Mouse (Mus musculus): ENCODE measurements at regions not wholly inside any gene's neighbourhood (a gene's known extent, or its start where the extent isn't known, plus 50 kb on each side); places are given as distances from the start of the nearest gene placed in this dataset.

- DNase-seq: no peak
- intact Hi-C loops (cut with DNase I): no loop called here
- H3K4me3 ChIP-seq: no peak overlapping the region
- no peak overlapping the region for H3K27ac ChIP-seq
- no peak for TF ChIP-seq CTCF (IDR thresholded peaks at IDR 0.05)
Measured at GRCm38 (mm10) chr13:47298010-47298409, 175.6 kb downstream of the Rnf144b start.

- DNase-seq: no peak
- intact Hi-C loops (cut with DNase I): no loop called here
- Histone ChIP-seq H3K27ac (no peak overlapping the region), H3K4me3 (no peak overlapping the region)
- no peak for TF ChIP-seq CTCF (IDR thresholded peaks at IDR 0.05)
Measured at GRCm38 (mm10) chr13:47300486-47300885, 178.0 kb downstream of the Rnf144b start.

GRCm38 (mm10) chr13:47301070-47301469 lies 178.6 kb downstream of the Rnf144b start:
- no peak for DNase-seq

GRCm38 (mm10) chr13:47309492-47309891 lies 187.0 kb downstream of the Rnf144b start:
- intact Hi-C loops (cut with DNase I): no loop called here
- H3K27ac ChIP-seq: no peak overlapping the region
- DNase-seq: no peak

More at GRCm38 (mm10) chr13:47301070-47301469, 178.6 kb downstream of the Rnf144b start:
- no peak overlapping the region for H3K27ac ChIP-seq
- peak; percentile 54 for TF ChIP-seq CTCF (IDR thresholded peaks at IDR 0.05)
- H3K4me3 ChIP-seq: no peak overlapping the region
- intact Hi-C loops (cut with DNase I): no loop called here

GRCm38 (mm10) chr13:47310751-47311202 lies 188.3 kb downstream of the Rnf144b start:
- DNase-seq: no peak
- H3K4me3 ChIP-seq: no peak overlapping the region
- intact Hi-C loops (cut with DNase I): no loop called here
- TF ChIP-seq CTCF (IDR thresholded peaks at IDR 0.05): no peak
- no peak overlapping the region for H3K27ac ChIP-seq

More at GRCm38 (mm10) chr13:47309492-47309891, 187.0 kb downstream of the Rnf144b start:
- H3K4me3 ChIP-seq: no peak overlapping the region
- TF ChIP-seq CTCF (IDR thresholded peaks at IDR 0.05): no peak

GRCm38 (mm10) chr13:47319549-47319948 lies 197.1 kb downstream of the Rnf144b start:
- Histone ChIP-seq H3K4me3 (no peak overlapping the region), H3K27ac (no peak overlapping the region)
- no peak for DNase-seq
- intact Hi-C loops (cut with DNase I): no loop called here
- TF ChIP-seq CTCF (IDR thresholded peaks at IDR 0.05): no peak

- H3K4me3 ChIP-seq: no peak overlapping the region
- H3K27ac ChIP-seq: no peak overlapping the region
- DNase-seq: no peak
- no peak for TF ChIP-seq CTCF (IDR thresholded peaks at IDR 0.05)
- intact Hi-C loops (cut with DNase I): no loop called here
Measured at GRCm38 (mm10) chr13:47321876-47322275, 199.4 kb downstream of the Rnf144b start.

- TF ChIP-seq CTCF (IDR thresholded peaks at IDR 0.05): no peak
- H3K4me3 ChIP-seq: no peak overlapping the region
- no peak overlapping the region for H3K27ac ChIP-seq
- DNase-seq: peak; percentile 42
- intact Hi-C loops (cut with DNase I): no loop called here
Measured at GRCm38 (mm10) chr13:47335996-47336684, 213.7 kb downstream of the Rnf144b start.

GRCm38 (mm10) chr13:47336865-47337441 lies 214.5 kb downstream of the Rnf144b start:
- no peak overlapping the region for H3K4me3 ChIP-seq
- intact Hi-C loops (cut with DNase I): no loop called here
- TF ChIP-seq CTCF (IDR thresholded peaks at IDR 0.05): no peak
- H3K27ac ChIP-seq: no peak overlapping the region
- DNase-seq: peak; percentile 60

GRCm38 (mm10) chr13:47339411-47339810 lies 217.0 kb downstream of the Rnf144b start:
- TF ChIP-seq CTCF (IDR thresholded peaks at IDR 0.05): no peak
- no peak for DNase-seq
- no peak overlapping the region for H3K4me3 ChIP-seq
- H3K27ac ChIP-seq: no peak overlapping the region
- intact Hi-C loops (cut with DNase I): no loop called here

- no peak for TF ChIP-seq CTCF (IDR thresholded peaks at IDR 0.05)
- Histone ChIP-seq H3K4me3 (no peak overlapping the region), H3K27ac (no peak overlapping the region)
- intact Hi-C loops (cut with DNase I): loop anchor here (10.0 kb wide), 1 partner anchor 322 kb away; no protein-coding TSS in a partner anchor
- DNase-seq: no peak
Measured at GRCm38 (mm10) chr13:47342361-47342760, 219.9 kb downstream of the Rnf144b start.

- peak; percentile 26 for DNase-seq
- intact Hi-C loops (cut with DNase I): loop anchor here (10.0 kb wide), 1 partner anchor 319 kb away; no protein-coding TSS in a partner anchor
- no peak for TF ChIP-seq CTCF (IDR thresholded peaks at IDR 0.05)
- Histone ChIP-seq H3K27ac (no peak overlapping the region), H3K4me3 (no peak overlapping the region)
Measured at GRCm38 (mm10) chr13:47345576-47345975, 223.1 kb downstream of the Rnf144b start.

- H3K4me3 ChIP-seq: no peak overlapping the region
- no peak for TF ChIP-seq CTCF (IDR thresholded peaks at IDR 0.05)
- DNase-seq: no peak
- intact Hi-C loops (cut with DNase I): loop anchor here (2.0 to 10.0 kb wide), 2 partner anchors 317 to 1117 kb away; no protein-coding TSS in a partner anchor
- H3K27ac ChIP-seq: no peak overlapping the region
Measured at GRCm38 (mm10) chr13:47347835-47348234, 225.4 kb downstream of the Rnf144b start.
